Comparison of ENCODE assay signal across 8 mouse cellular contexts in genomic region chr14:18263427-18263826, GRCm38 (mm10). TPM values are rescaled to one million over a fixed set of nuclear protein-coding genes. Genes with fewer than 3 reads are reported as not detected.
DNase-seq lines count a peak whose midpoint lies in the region; ATAC-seq lines count a peak whose summit lies in the region.

No protein-coding gene starts in this region.

- H3K9me3 ChIP-seq in hindbrain, embryonic 13.5 days: 0 out of 2 replicates have a peak, but pooled peaks cover 5% of the 10 kb centered on the region
- 0 out of 2 replicates have a peak, but pooled peaks cover 11% of the 10 kb centered on the region for H3K9me3 ChIP-seq in hindbrain, embryonic 10.5 days

- peaks cover 16% of the 10 kb centered on the region for H3K4me1 ChIP-seq in hindbrain, embryonic 13.5 days (replicated peaks)
- no peaks in the 10 kb centered on the region for H3K4me1 ChIP-seq in hindbrain, embryonic 10.5 days (replicated peaks)

- no peak overlapping the region for H3K9ac ChIP-seq in hindbrain, embryonic 13.5 days

- WGBS in hindbrain, embryonic 13.5 days: 59% methylated on average over 4 of the region's 4 CpGs
- 81% methylated on average over 4 of the region's 4 CpGs for WGBS in hindbrain, embryonic 10.5 days

- ATAC-seq in hindbrain, embryonic 13.5 days (ENCODE audit: low FRiP score): 0 out of 2 replicates have a peak, but pooled peaks have one; percentile 38

- no peak overlapping the region for H3K4me2 ChIP-seq in hindbrain, embryonic 13.5 days

- H3K27me3 ChIP-seq in hindbrain, embryonic 13.5 days: no peaks in the 10 kb centered on the region
- no peaks in the 10 kb centered on the region for H3K27me3 ChIP-seq in hindbrain, embryonic 10.5 days (ENCODE audit: insufficient read depth, poor library complexity, severe bottlenecking)

- H3K36me3 ChIP-seq in hindbrain, embryonic 13.5 days: peaks cover 45% of the 10 kb centered on the region
- H3K36me3 ChIP-seq in hindbrain, embryonic 10.5 days: peaks cover 57% of the 10 kb centered on the region

- DNase-seq in adrenal gland, postnatal 36 days: peak; percentile 30 to 61
- DNase-seq in adrenal gland, postnatal 4 days (ENCODE audit: low spot score in 2 of 2): no peak
- DNase-seq in hindbrain, embryonic 10.5 days (ENCODE audit: low spot score): no peak
- DNase-seq in ovary, postnatal 36 days (ENCODE audit: low spot score): peak; percentile 31
- DNase-seq in ovary, adult 18-20 months (ENCODE audit: low spot score): no peak
- peak; percentile 71 to 72 for DNase-seq in right cerebral cortex, postnatal 10 days (ENCODE audit: low spot score in 2 of 2)
- DNase-seq in frontal cortex, postnatal 25 days (ENCODE audit: low spot score in 2 of 2): no peak

- no peak overlapping the region for H3K4me3 ChIP-seq in hindbrain, embryonic 13.5 days
- H3K4me3 ChIP-seq in hindbrain, embryonic 10.5 days: no peak overlapping the region

- H3K27ac ChIP-seq in hindbrain, embryonic 13.5 days: no peak overlapping the region
- no peak overlapping the region for H3K27ac ChIP-seq in hindbrain, embryonic 10.5 days

RNA-seq across cellular contexts. Expression of gene Nkiras1, which starts 7.5 kb away (rescaled TPM):
- total RNA-seq in adrenal gland, postnatal 36 days (2021): 10 to 100 TPM; 23.5 to 27.0 TPM
- total RNA-seq in adrenal gland, postnatal 4 days (2021): 10 to 100 TPM; 15.8 to 17.7 TPM
- 40.1 and 43.1 TPM in 2 replicates for polyA plus RNA-seq in hindbrain, embryonic 13.5 days (2015; fragmentation: Nextera tagmentation; extraction: Ambion mirVana)
- 11.4 and 15.0 TPM in 2 replicates for polyA plus RNA-seq in hindbrain, embryonic 10.5 days (2016; fragmentation: Nextera tagmentation; extraction: Ambion mirVana)

RNA-seq across cellular contexts. Expression of gene Rpl15, which starts 7.8 kb away (rescaled TPM):
- total RNA-seq in adrenal gland, postnatal 36 days (2021): 100 to 1,000 TPM; 864 to 902 TPM
- 1,000 to 10,000 TPM; 1,128 to 1,174 TPM for total RNA-seq in adrenal gland, postnatal 4 days (2021)
- polyA plus RNA-seq in hindbrain, embryonic 13.5 days (2015; fragmentation: Nextera tagmentation; extraction: Ambion mirVana): 296 and 314 TPM in 2 replicates
- polyA plus RNA-seq in hindbrain, embryonic 10.5 days (2016; fragmentation: Nextera tagmentation; extraction: Ambion mirVana): 390 and 457 TPM in 2 replicates

RNA-seq across cellular contexts. Expression of gene Nr1d2, which starts 24.5 kb away (rescaled TPM):
- total RNA-seq in adrenal gland, postnatal 36 days (2021): 10 to 100 TPM; 69.0 to 98.7 TPM
- 10 to 100 TPM; 60.9 to 66.4 TPM for total RNA-seq in adrenal gland, postnatal 4 days (2021)
- 3.7 and 4.1 TPM in 2 replicates for polyA plus RNA-seq in hindbrain, embryonic 13.5 days (2015; fragmentation: Nextera tagmentation; extraction: Ambion mirVana)
- 3.4 TPM in 2 replicates for polyA plus RNA-seq in hindbrain, embryonic 10.5 days (2016; fragmentation: Nextera tagmentation; extraction: Ambion mirVana)

Comparison
In these comparisons a context has a peak if more than half of its experiments do, and no peak if none do; other contexts are left out.
1. DNase-seq: peak in adrenal gland, postnatal 36 days (2 of 2), ovary, postnatal 36 days (single experiment) and right cerebral cortex, postnatal 10 days (2 of 2); none in adrenal gland, postnatal 4 days (0 of 2), hindbrain, embryonic 10.5 days (single experiment), ovary, adult 18-20 months (single experiment) and frontal cortex, postnatal 25 days (0 of 2).